Mouse (Mus musculus): ENCODE measurements at regions not wholly inside any gene's neighbourhood (a gene's known extent, or its start where the extent isn't known, plus 50 kb on each side); places are given as distances from the start of the nearest gene placed in this dataset.
A peak's percentile ranks its signal among the peaks of the same experiment; 100 is the strongest.

GRCm38 (mm10) chr13:110602894-110603293 lies 208.0 kb downstream of the Plk2 start:
- Histone ChIP-seq H3K4me3 (replicated peaks) (no peak overlapping the region), H3K4me2 (no peak overlapping the region), H3K27ac (no peak overlapping the region), H3K9ac (no peak overlapping the region), H3K9me3 (no peaks in the 10 kb centered on the region), H3K27me3 (replicated peaks) (no peaks in the 10 kb centered on the region), H3K36me3 (no peaks in the 10 kb centered on the region), H3K4me1 (no peaks in the 10 kb centered on the region)
- 90% methylated on average over 1 of the region's 1 CpGs for WGBS
- no peak for ATAC-seq (ENCODE audit: insufficient read depth, low FRiP score, low read depth)

DNA sequence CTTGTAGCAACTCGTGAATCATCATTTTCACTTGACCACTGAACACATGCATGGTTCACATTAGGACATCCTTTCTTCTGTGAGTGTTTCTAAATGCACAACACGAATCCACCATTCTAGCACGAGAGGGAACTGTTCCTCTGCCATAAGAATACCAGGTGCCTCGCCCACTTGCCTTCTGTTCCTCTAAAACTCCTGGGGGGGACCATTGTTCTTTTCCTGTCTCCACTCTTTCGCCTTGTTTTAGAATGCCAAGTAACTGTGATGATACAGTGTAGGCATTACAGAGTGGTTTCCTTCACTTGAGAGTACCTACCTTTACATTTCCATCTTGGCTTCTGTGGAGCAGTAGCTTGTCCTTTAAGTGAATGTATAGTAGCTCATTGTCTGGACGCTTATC lies 224.2 kb downstream of the Plk2 start:
- Histone ChIP-seq H3K27ac (no peak overlapping the region), H3K4me1 (no peaks in the 10 kb centered on the region), H3K36me3 (no peaks in the 10 kb centered on the region), H3K27me3 (replicated peaks) (no peaks in the 10 kb centered on the region), H3K4me3 (replicated peaks) (no peak overlapping the region), H3K4me2 (no peak overlapping the region), H3K9me3 (no peaks in the 10 kb centered on the region), H3K9ac (no peak overlapping the region)
- no peak for ATAC-seq (ENCODE audit: insufficient read depth, low FRiP score, low read depth)
- WGBS: 88% methylated on average over 6 of the region's 6 CpGs

GRCm38 (mm10) chr13:110627136-110627535 lies 232.3 kb downstream of the Plk2 start:
- H3K4me3 ChIP-seq (replicated peaks): no peak overlapping the region
- H3K4me1 ChIP-seq: no peaks in the 10 kb centered on the region
- H3K9ac ChIP-seq: no peak overlapping the region
- no peaks in the 10 kb centered on the region for H3K36me3 ChIP-seq
- no peak overlapping the region for H3K4me2 ChIP-seq
- WGBS: 66% methylated on average over 6 of the region's 6 CpGs
- no peak overlapping the region for H3K27ac ChIP-seq
- no peaks in the 10 kb centered on the region for H3K27me3 ChIP-seq (replicated peaks)
- no peak for ATAC-seq (ENCODE audit: insufficient read depth, low FRiP score, low read depth)
- no peaks in the 10 kb centered on the region for H3K9me3 ChIP-seq

DNA sequence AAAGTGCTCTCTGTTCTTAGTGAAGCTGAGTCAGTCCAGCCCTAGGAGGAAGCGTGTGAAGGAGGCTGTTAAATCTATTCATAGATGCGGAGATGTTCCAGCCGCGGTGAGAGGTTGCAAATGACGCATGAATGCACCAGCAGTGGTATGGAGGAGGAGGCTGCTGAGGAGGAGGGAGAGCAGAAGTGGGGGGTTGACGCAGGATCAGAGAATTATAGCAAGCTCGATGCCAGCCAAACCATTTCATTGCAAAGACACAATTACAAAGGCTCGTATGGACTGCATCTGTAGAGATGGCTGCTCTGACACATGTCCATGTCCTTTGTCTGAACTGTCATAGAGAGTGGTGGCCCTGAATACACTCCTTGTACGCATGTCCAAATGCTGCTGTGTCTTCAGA lies 232.9 kb downstream of the Plk2 start:
- H3K9ac ChIP-seq: no peak overlapping the region
- no peak overlapping the region for H3K4me3 ChIP-seq (replicated peaks)
- no peak overlapping the region for H3K4me2 ChIP-seq
- WGBS: 78% methylated on average over 9 of the region's 9 CpGs
- H3K4me1 ChIP-seq: no peaks in the 10 kb centered on the region
- H3K27me3 ChIP-seq (replicated peaks): no peaks in the 10 kb centered on the region
- no peak overlapping the region for H3K27ac ChIP-seq
- H3K36me3 ChIP-seq: no peaks in the 10 kb centered on the region
- H3K9me3 ChIP-seq: no peaks in the 10 kb centered on the region
- ATAC-seq (ENCODE audit: insufficient read depth, low FRiP score, low read depth): no peak

- Histone ChIP-seq H3K4me1 (no peaks in the 10 kb centered on the region), H3K9ac (no peak overlapping the region), H3K27me3 (replicated peaks) (no peaks in the 10 kb centered on the region), H3K9me3 (no peaks in the 10 kb centered on the region), H3K4me2 (no peak overlapping the region), H3K36me3 (no peaks in the 10 kb centered on the region), H3K27ac (no peak overlapping the region), H3K4me3 (replicated peaks) (no peak overlapping the region)
- 90% methylated on average over 1 of the region's 1 CpGs for WGBS
- no peak for ATAC-seq (ENCODE audit: insufficient read depth, low FRiP score, low read depth)
These were observed 233.4 kb downstream of the Plk2 start for GRCm38 (mm10) chr13:110628201-110628600.

DNA sequence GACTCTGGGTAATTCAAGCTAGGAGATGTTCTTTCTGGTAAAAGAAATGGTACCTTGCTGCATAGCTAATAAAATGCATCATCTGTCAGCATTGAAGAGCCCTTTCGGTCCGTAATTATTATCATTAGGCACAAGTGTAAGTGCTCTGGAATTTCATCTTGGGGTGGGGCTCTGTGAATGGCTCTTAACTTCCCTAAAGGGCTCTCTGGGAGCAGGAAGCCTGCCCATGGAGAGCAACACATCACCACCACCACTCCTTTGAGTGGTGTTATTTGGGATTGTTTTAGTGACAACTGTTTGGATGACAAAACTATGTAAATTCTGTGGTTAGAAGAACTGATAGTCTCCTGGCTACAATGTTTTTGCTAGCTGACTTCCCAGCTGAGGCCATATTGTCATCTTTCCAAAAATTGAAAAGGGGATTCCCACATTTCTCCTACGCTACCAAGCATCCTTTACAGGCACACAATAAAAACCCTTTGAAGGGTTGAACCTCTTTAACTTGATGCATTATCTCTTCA lies 238.5 kb downstream of the Plk2 start:
- WGBS: 87% methylated on average over 3 of the region's 3 CpGs
- no peaks in the 10 kb centered on the region for H3K27me3 ChIP-seq (replicated peaks)
- ATAC-seq (ENCODE audit: insufficient read depth, low FRiP score, low read depth): no peak

DNA sequence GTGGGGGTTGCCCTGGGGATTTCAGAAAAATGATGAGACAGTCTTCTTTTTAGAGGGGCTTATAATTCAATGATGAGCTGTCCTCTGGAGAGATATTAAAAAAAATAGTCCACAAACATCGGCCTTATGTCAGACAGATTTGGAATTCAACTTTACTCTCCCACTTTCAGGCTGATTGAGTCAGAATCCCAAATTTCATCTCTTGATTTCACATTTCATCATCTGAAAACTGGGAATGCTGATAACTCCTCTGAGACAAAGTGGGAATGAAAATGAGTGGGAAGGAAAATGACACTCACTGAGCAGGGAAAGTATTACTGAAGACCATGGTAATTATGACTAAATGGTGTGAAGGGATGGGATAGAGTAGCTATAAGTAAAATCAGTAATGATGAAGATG lies 239.1 kb downstream of the Plk2 start:
- H3K36me3 ChIP-seq: no peaks in the 10 kb centered on the region
- no peak overlapping the region for H3K4me3 ChIP-seq (replicated peaks)
- no peak overlapping the region for H3K9ac ChIP-seq
- no peaks in the 10 kb centered on the region for H3K27me3 ChIP-seq (replicated peaks)
- no peak overlapping the region for H3K27ac ChIP-seq
- no peaks in the 10 kb centered on the region for H3K4me1 ChIP-seq
- WGBS: 92% methylated on average over 1 of the region's 1 CpGs
- ATAC-seq (ENCODE audit: insufficient read depth, low FRiP score, low read depth): no peak
- H3K9me3 ChIP-seq: no peaks in the 10 kb centered on the region
- no peak overlapping the region for H3K4me2 ChIP-seq

More for the DNA sequence above, 238.5 kb downstream of the Plk2 start:
- Histone ChIP-seq H3K4me2 (no peak overlapping the region), H3K4me1 (no peaks in the 10 kb centered on the region), H3K9ac (no peak overlapping the region), H3K27ac (no peak overlapping the region), H3K36me3 (no peaks in the 10 kb centered on the region), H3K9me3 (no peaks in the 10 kb centered on the region), H3K4me3 (replicated peaks) (no peak overlapping the region)

GRCm38 (mm10) chr13:110642792-110643191 lies 247.9 kb downstream of the Plk2 start:
- Histone ChIP-seq H3K9ac (no peak overlapping the region), H3K27me3 (replicated peaks) (no peaks in the 10 kb centered on the region), H3K4me1 (0 out of 2 replicates have a peak, but pooled peaks cover 3% of the 10 kb centered on the region), H3K4me2 (peak overlapping the region; percentile 20; the same call in 1 of the 2 replicates), H3K9me3 (no peaks in the 10 kb centered on the region), H3K4me3 (replicated peaks) (no peak overlapping the region), H3K27ac (peak overlapping the region; percentile 68), H3K36me3 (no peaks in the 10 kb centered on the region)
- 43% methylated on average over 3 of the region's 3 CpGs for WGBS
- ATAC-seq (ENCODE audit: insufficient read depth, low FRiP score, low read depth): no peak

DNA sequence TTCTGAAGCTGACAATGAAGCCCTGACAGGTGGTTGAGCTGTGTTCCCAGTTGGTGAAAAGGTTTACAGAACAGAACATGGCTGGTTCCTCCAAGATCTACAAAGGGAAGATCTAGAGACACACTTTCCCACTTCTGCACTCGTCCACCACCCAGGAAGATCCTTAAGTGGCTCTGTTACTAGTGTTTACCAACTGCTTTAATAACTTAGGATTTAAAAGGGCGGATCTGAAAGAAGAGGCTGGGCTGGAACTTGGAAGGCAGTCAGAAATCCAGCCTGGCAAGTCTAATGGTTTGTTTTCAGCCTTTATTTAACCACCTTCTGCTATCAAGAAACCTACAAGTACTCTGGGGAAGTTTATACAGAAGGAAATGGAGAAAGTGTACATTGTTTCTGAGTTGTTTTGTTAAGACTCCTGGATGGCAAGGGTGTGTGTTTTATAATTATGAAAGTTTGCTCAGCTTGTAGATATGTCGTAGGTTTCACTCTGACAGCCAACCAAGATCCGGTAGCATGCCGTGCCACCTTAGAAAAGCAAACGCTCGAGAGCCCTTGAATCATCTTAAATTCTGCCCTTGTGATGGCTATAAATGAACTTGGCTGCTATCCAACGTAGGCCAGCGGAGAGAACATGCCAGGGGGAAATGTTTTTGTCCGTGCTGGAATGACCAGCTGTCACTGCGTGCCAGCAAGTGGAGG lies 248.5 kb downstream of the Plk2 start:
- H3K27ac ChIP-seq: peak overlapping the region; percentile 68
- peak; percentile 80 for ATAC-seq (ENCODE audit: insufficient read depth, low FRiP score, low read depth)
- no peaks in the 10 kb centered on the region for H3K27me3 ChIP-seq (replicated peaks)
- H3K36me3 ChIP-seq: no peaks in the 10 kb centered on the region
- 0 out of 2 replicates have a peak, but pooled peaks cover 3% of the 10 kb centered on the region for H3K4me1 ChIP-seq
- no peak overlapping the region for H3K9ac ChIP-seq
- 21% methylated on average over 11 of the region's 11 CpGs for WGBS
- H3K4me3 ChIP-seq (replicated peaks): 0 out of 2 replicates have a peak overlapping the region, but pooled peaks have one; percentile 3
- H3K9me3 ChIP-seq: no peaks in the 10 kb centered on the region
- peak overlapping the region; percentile 40; the same call in 1 of the 2 replicates for H3K4me2 ChIP-seq

DNA sequence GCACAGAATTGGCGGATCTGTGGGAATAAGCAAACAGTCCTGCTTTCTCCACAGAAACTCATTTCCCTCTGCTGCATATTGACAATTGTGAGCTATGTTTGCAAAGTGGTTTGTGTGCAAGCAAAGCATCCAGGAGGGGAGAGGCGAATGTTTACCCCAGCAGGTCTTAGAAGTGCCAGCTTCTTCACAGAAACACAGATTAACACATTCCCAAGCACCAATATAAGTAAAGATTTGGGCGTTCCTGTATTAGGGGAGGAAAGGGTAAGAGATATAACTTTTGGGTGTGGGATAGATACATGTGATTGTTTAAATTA lies 249.0 kb downstream of the Plk2 start:
- Histone ChIP-seq H3K27me3 (replicated peaks) (no peaks in the 10 kb centered on the region), H3K27ac (peak overlapping the region; percentile 68), H3K4me1 (0 out of 2 replicates have a peak, but pooled peaks cover 3% of the 10 kb centered on the region), H3K36me3 (no peaks in the 10 kb centered on the region), H3K9ac (no peak overlapping the region), H3K9me3 (no peaks in the 10 kb centered on the region), H3K4me2 (peak overlapping the region; percentile 40; the same call in 1 of the 2 replicates), H3K4me3 (replicated peaks) (0 out of 2 replicates have a peak overlapping the region, but pooled peaks have one; percentile 3)
- 42% methylated on average over 3 of the region's 3 CpGs for WGBS
- no peak for ATAC-seq (ENCODE audit: insufficient read depth, low FRiP score, low read depth)

- no peaks in the 10 kb centered on the region for H3K36me3 ChIP-seq
- WGBS: 71% methylated on average over 1 of the region's 1 CpGs
- no peak overlapping the region for H3K9ac ChIP-seq
- no peaks in the 10 kb centered on the region for H3K9me3 ChIP-seq
- no peak overlapping the region for H3K4me2 ChIP-seq
- H3K4me1 ChIP-seq: no peaks in the 10 kb centered on the region
- H3K27ac ChIP-seq: no peak overlapping the region
- no peak overlapping the region for H3K4me3 ChIP-seq (replicated peaks)
- H3K27me3 ChIP-seq (replicated peaks): no peaks in the 10 kb centered on the region
- ATAC-seq (ENCODE audit: insufficient read depth, low FRiP score, low read depth): no peak
These were observed 254.5 kb downstream of the Plk2 start for GRCm38 (mm10) chr13:110649378-110649777.

DNA sequence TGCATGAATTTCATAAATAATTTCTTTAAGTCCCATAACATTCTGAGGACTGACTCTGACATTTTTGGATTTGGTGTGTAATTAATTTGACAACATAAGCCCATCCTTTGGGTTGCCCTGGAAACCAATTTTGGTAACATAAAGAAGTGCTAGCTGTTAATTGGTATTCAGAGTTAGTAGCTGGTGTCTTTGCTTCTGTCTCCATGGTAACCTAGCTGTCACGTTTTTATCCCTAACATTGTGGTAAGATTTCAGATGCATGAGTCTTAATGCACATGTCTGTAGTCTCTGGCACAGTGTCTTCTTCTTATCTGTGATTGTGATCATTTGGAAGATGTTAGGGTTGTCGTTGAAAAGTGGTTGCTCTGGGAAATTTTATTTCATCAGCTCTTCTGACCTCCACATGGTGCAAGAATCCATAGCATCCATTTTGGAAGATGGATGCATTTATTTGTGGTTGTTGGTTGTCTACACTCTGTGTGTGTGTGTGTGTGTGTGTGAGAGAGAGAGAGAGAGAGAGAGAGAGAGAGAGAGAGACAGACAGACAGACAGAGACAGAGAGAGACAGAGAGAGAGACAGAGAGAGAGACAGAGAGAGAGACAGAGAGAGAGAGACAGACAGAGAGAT lies 255.1 kb downstream of the Plk2 start:
- Histone ChIP-seq H3K4me2 (no peak overlapping the region), H3K27ac (no peak overlapping the region), H3K9me3 (no peaks in the 10 kb centered on the region), H3K4me3 (replicated peaks) (no peak overlapping the region), H3K36me3 (no peaks in the 10 kb centered on the region), H3K4me1 (no peaks in the 10 kb centered on the region), H3K27me3 (replicated peaks) (no peaks in the 10 kb centered on the region), H3K9ac (no peak overlapping the region)
- WGBS: 41% methylated on average over 2 of the region's 2 CpGs
- ATAC-seq (ENCODE audit: insufficient read depth, low FRiP score, low read depth): no peak
